Mouse (Mus musculus) intestine, postnatal 0 days (tissue): ENCODE data around the gene Cfap54. TPM values are rescaled to one million over a fixed set of nuclear protein-coding genes. Genes with fewer than 3 reads are reported as not detected.

Experiments
- ATAC-seq: fragments of 200-750 bp; cut with Nextera tagmentation; 2 replicates; pipeline ENCODE4 v1.8.0; 2017; ENCODE audit warnings: mild to moderate bottlenecking, moderate TSS enrichment, moderate library complexity
- H3K27ac ChIP-seq: fragments of 300-500 bp; sonication (generic); 2 replicates; pipeline ENCODE4 v1.5.1; 2014; ENCODE audit warnings: mild to moderate bottlenecking, low read depth, low read length, moderate library complexity
- H3K27me3 ChIP-seq: fragments of 300-500 bp; sonication (generic); replicated peaks from 2 replicates; pipeline ENCODE4 v1.6.1; 2014; ENCODE audit warnings: low read length, mixed read lengths; ENCODE audit not compliant: control insufficient read depth, insufficient read depth
- H3K36me3 ChIP-seq: fragments of 300-500 bp; sonication (generic); 2 replicates; pipeline ENCODE4 v1.6.1; 2014; ENCODE audit warnings: mild to moderate bottlenecking, moderate library complexity; ENCODE audit not compliant: control insufficient read depth, insufficient read depth
- H3K4me1 ChIP-seq: fragments of 300-500 bp; sonication (generic); replicated peaks from 2 replicates; pipeline ENCODE4 v1.6.1; 2014; ENCODE audit warnings: antibody characterized with exemption, low read length, mixed read lengths; ENCODE audit not compliant: control insufficient read depth, insufficient read depth
- H3K4me2 ChIP-seq: fragments of 300-500 bp; sonication (generic); replicated peaks from 2 replicates; pipeline ENCODE4 v1.6.1; 2014; ENCODE audit warnings: low read depth, mild to moderate bottlenecking, moderate library complexity
- H3K4me3 ChIP-seq: fragments of 300-500 bp; sonication (generic); 2 replicates; pipeline ENCODE4 v1.5.1; 2014; ENCODE audit warnings: low read depth, low read length
- H3K9ac ChIP-seq: fragments of 300-500 bp; sonication (generic); 2 replicates; pipeline ENCODE4 v1.6.1; 2014; ENCODE audit warnings: mild to moderate bottlenecking, low read depth, low read length
- H3K9me3 ChIP-seq: fragments of 300-500 bp; sonication (generic); 2 replicates; pipeline ENCODE4 v1.6.1; 2016; ENCODE audit warnings: mixed run types; ENCODE audit not compliant: control insufficient read depth
- CTCF ChIP-seq: sonication (generic); IDR thresholded peaks from 2 replicates; pipeline ENCODE4 v1.5.1; 2016; ENCODE audit warnings: low read depth, mild to moderate bottlenecking, control low read depth, antibody characterized with exemption, moderate library complexity
- WGBS: fragments of 180-500 bp; shearing (Covaris S2); extraction: QIAGEN DNeasy Blood & Tissue Kit; methylation state at CpG from one replicate; pipeline ENCODE4 v1.1.7; 2014; 5-methylcytosine and 5-hydroxymethylcytosine counted together
- polyA plus RNA-seq: library from polyadenylated mRNA; unstranded; fragments of >200 nt; fragmentation: Nextera tagmentation; extraction: Ambion mirVana; gene quantifications from 2 replicates; pipeline ENCODE4 v1.2.1, GENCODE M21; 2015

Cfap54 gene
- polyA plus RNA-seq, 1 experiment from 2014 or later: not detected

GRCm38 (mm10) chr10:93123957-93124613 is 42.7 kb upstream of the Cfap54 start:
- no peaks in the 10 kb centered on the region for H3K36me3 ChIP-seq
- H3K27ac ChIP-seq: no peak overlapping the region
- H3K9me3 ChIP-seq: no peaks in the 10 kb centered on the region
- no peaks in the 10 kb centered on the region for H3K4me1 ChIP-seq
- no peak overlapping the region for H3K9ac ChIP-seq
- no peaks in the 10 kb centered on the region for H3K27me3 ChIP-seq
- TF ChIP-seq CTCF: no peak
- WGBS: 55% methylated on average over 12 of the region's 12 CpGs
- no peak for ATAC-seq
- H3K4me3 ChIP-seq: no peak overlapping the region
- H3K4me2 ChIP-seq: no peak overlapping the region; the same call in 1 of the 2 replicates

GRCm38 (mm10) chr10:93123310-93123709 is 41.9 kb upstream of the Cfap54 start:
- no peaks in the 10 kb centered on the region for H3K36me3 ChIP-seq
- no peak overlapping the region for H3K27ac ChIP-seq
- TF ChIP-seq CTCF: no peak
- H3K4me3 ChIP-seq: no peak overlapping the region
- no peaks in the 10 kb centered on the region for H3K4me1 ChIP-seq
- no peak for ATAC-seq
- no peak overlapping the region for H3K4me2 ChIP-seq
- WGBS: 85% methylated on average over 4 of the region's 4 CpGs
- H3K9me3 ChIP-seq: no peaks in the 10 kb centered on the region
- H3K27me3 ChIP-seq: no peaks in the 10 kb centered on the region
- no peak overlapping the region for H3K9ac ChIP-seq

- Histone ChIP-seq H3K27me3 (no peaks in the 10 kb centered on the region), H3K4me2 (no peak overlapping the region), H3K4me1 (no peaks in the 10 kb centered on the region), H3K9ac (no peak overlapping the region), H3K36me3 (no peaks in the 10 kb centered on the region), H3K4me3 (no peak overlapping the region), H3K27ac (no peak overlapping the region), H3K9me3 (no peaks in the 10 kb centered on the region)
- 72% methylated on average over 12 of the region's 12 CpGs for WGBS
- ATAC-seq: no peak
- no peak for TF ChIP-seq CTCF
These were observed 41.2 kb upstream of the Cfap54 start for GRCm38 (mm10) chr10:93122399-93123184.

- Histone ChIP-seq H3K9ac (no peak overlapping the region), H3K27me3 (no peaks in the 10 kb centered on the region), H3K27ac (no peak overlapping the region), H3K36me3 (no peaks in the 10 kb centered on the region), H3K4me3 (no peak overlapping the region), H3K9me3 (no peaks in the 10 kb centered on the region), H3K4me1 (no peaks in the 10 kb centered on the region), H3K4me2 (no peak overlapping the region)
- WGBS: 93% methylated on average over 6 of the region's 6 CpGs
- no peak for ATAC-seq
- TF ChIP-seq CTCF: no peak
These were observed 39.9 kb upstream of the Cfap54 start for GRCm38 (mm10) chr10:93121262-93121860.

- Histone ChIP-seq H3K9ac (no peak overlapping the region), H3K36me3 (no peaks in the 10 kb centered on the region), H3K4me1 (no peaks in the 10 kb centered on the region), H3K4me2 (no peak overlapping the region), H3K27ac (no peak overlapping the region), H3K4me3 (no peak overlapping the region), H3K9me3 (no peaks in the 10 kb centered on the region), H3K27me3 (no peaks in the 10 kb centered on the region)
- no peak for ATAC-seq
- TF ChIP-seq CTCF: no peak
- WGBS: 74% methylated on average over 5 of the region's 5 CpGs
These were observed 38.4 kb upstream of the Cfap54 start for GRCm38 (mm10) chr10:93119809-93120208.

GRCm38 (mm10) chr10:93116636-93117035 is 35.2 kb upstream of the Cfap54 start:
- no peak for TF ChIP-seq CTCF
- 59% methylated on average over 3 of the region's 3 CpGs for WGBS
- H3K4me3 ChIP-seq: no peak overlapping the region
- H3K27ac ChIP-seq: no peak overlapping the region
- no peaks in the 10 kb centered on the region for H3K36me3 ChIP-seq
- ATAC-seq: no peak
- H3K9ac ChIP-seq: no peak overlapping the region
- H3K4me1 ChIP-seq: no peaks in the 10 kb centered on the region
- H3K9me3 ChIP-seq: no peaks in the 10 kb centered on the region
- H3K4me2 ChIP-seq: no peak overlapping the region
- no peaks in the 10 kb centered on the region for H3K27me3 ChIP-seq
